Mouse (Mus musculus) CH12.LX (cell line): Measurements from ENCODE around the gene Unc13c. TPM values are rescaled to one million over a fixed set of nuclear protein-coding genes. Genes with fewer than 3 reads are reported as not detected.

Source experiments
- DNase-seq: peaks from one replicate; pipeline ENCODE4 v3.0.0-alpha.2; 2013; ENCODE audit errors: extremely low read depth
- H3K27ac ChIP-seq: 2 replicates; pipeline ENCODE4 v1.5.1; 2012; ENCODE audit warnings: low read depth, mild to moderate bottlenecking, control low read depth, moderate library complexity; ENCODE audit not compliant: insufficient read depth
- H3K27me3 ChIP-seq: replicated peaks from 2 replicates; pipeline ENCODE3; 2012; ENCODE audit warnings: inconsistent platforms
- H3K36me3 ChIP-seq, 2 experiments: replicated peaks in 1 of 2; 2 replicates each; pipeline versions ENCODE3 to v1.6.1; 2012; ENCODE audit warnings: inconsistent platforms in 1 of 2, low read length in 1 of 2, mild to moderate bottlenecking in 1 of 2, mixed read lengths in 1 of 2, moderate library complexity in 1 of 2; ENCODE audit not compliant: control insufficient read depth in 1 of 2, insufficient read depth in 1 of 2
- H3K4me1 ChIP-seq, 2 experiments: 2 replicates each; pipeline ENCODE4 v1.6.1; 2012; ENCODE audit warnings: inconsistent platforms in 1 of 2, moderate library complexity in 1 of 2; ENCODE audit not compliant: insufficient read depth in 2 of 2, control insufficient read depth in 1 of 2
- H3K4me2 ChIP-seq: 2 replicates; pipeline ENCODE4 v1.6.1; 2012; ENCODE audit warnings: low read depth, mild to moderate bottlenecking, control low read depth; ENCODE audit not compliant: poor library complexity, insufficient read depth, severe bottlenecking
- H3K4me3 ChIP-seq, 3 experiments: fragments of 150-350 bp in 1 of 3; sonication (generic) in 1 of 3; replicated peaks in 1 of 3; 2 replicates each; pipeline versions ENCODE3 to v1.5.1; 2011 to 2012; ENCODE audit warnings: low read depth in 2 of 3, low read length in 2 of 3, mild to moderate bottlenecking in 2 of 3, moderate library complexity in 2 of 3, control low read depth in 1 of 3, improper control_type of control experiment in 1 of 3, inconsistent platforms in 1 of 3, mixed read lengths in 1 of 3; ENCODE audit not compliant: poor library complexity in 1 of 3
- H3K79me2 ChIP-seq: replicated peaks from 2 replicates; pipeline ENCODE4 v1.6.1; 2012; ENCODE audit warnings: mild to moderate bottlenecking, moderate library complexity; ENCODE audit not compliant: control insufficient read depth, poor library complexity, insufficient read depth, severe bottlenecking; ENCODE audit errors: extremely low read depth
- H3K9ac ChIP-seq: 2 replicates; pipeline ENCODE4 v1.6.1; 2012; ENCODE audit warnings: low read depth, mild to moderate bottlenecking, control low read depth, moderate library complexity; ENCODE audit not compliant: insufficient read depth
- H3K9me3 ChIP-seq: replicated peaks from 2 replicates; pipeline ENCODE3; 2012; ENCODE audit warnings: low read length, inconsistent platforms, mixed read lengths
- CTCF ChIP-seq, 2 experiments: IDR thresholded peaks in 1 of 2; conservative IDR thresholded peaks in 1 of 2; 2 replicates each; pipeline ENCODE4 v1.5.1; 2011 to 2012; ENCODE audit warnings: low read depth in 2 of 2, low read length in 2 of 2, improper control_type of control experiment in 1 of 2, inconsistent platforms in 1 of 2, mild to moderate bottlenecking in 1 of 2, moderate library complexity in 1 of 2
- E2F4 ChIP-seq: IDR thresholded peaks from 2 replicates; pipeline ENCODE4 v1.6.1; 2011; ENCODE audit warnings: low read depth, low read length, improper control_type of control experiment; ENCODE audit not compliant: insufficient replicate concordance
- ETS1 ChIP-seq: conservative IDR thresholded peaks from 2 replicates; pipeline ENCODE4 v1.6.1; 2012; ENCODE audit warnings: low read depth, mild to moderate bottlenecking, inconsistent platforms, low read length, improper control_type of control experiment, moderate library complexity
- GABPA ChIP-seq: IDR thresholded peaks from 2 replicates; pipeline ENCODE4 v1.6.1; 2012; ENCODE audit warnings: low read depth, low read length, improper control_type of control experiment, inconsistent platforms; ENCODE audit not compliant: insufficient replicate concordance
- HCFC1 ChIP-seq: IDR thresholded peaks from 2 replicates; pipeline ENCODE4 v1.6.1; 2012; ENCODE audit warnings: low read depth, mild to moderate bottlenecking, inconsistent platforms, low read length, improper control_type of control experiment
- JUND ChIP-seq: conservative IDR thresholded peaks from 2 replicates; pipeline ENCODE4 v1.6.1; 2011; ENCODE audit warnings: low read depth, low read length, improper control_type of control experiment
- MAFK ChIP-seq: IDR thresholded peaks from 2 replicates; pipeline ENCODE4 v1.6.1; 2011; ENCODE audit warnings: low read length, improper control_type of control experiment; ENCODE audit not compliant: insufficient replicate concordance
- MYC ChIP-seq: IDR thresholded peaks from 2 replicates; pipeline ENCODE4 v1.6.1; 2011; ENCODE audit warnings: low read depth, mild to moderate bottlenecking, improper control_type of control experiment, low read length
- NRF1 ChIP-seq: IDR thresholded peaks from 2 replicates; pipeline ENCODE4 v1.6.1; 2014; ENCODE audit warnings: low read depth, mild to moderate bottlenecking, inconsistent platforms, low read length, improper control_type of control experiment, moderate library complexity
- PAX5 ChIP-seq: IDR thresholded peaks from 2 replicates; pipeline ENCODE4 v1.6.1; 2012; ENCODE audit warnings: low read length, inconsistent platforms, mixed read lengths
- POLR2A ChIP-seq: IDR thresholded peaks from 2 replicates; pipeline ENCODE4 v1.6.1; 2011; ENCODE audit warnings: low read depth, mild to moderate bottlenecking, improper control_type of control experiment, low read length
- RAD21 ChIP-seq: IDR thresholded peaks from 2 replicates; pipeline ENCODE4 v1.6.1; 2011; ENCODE audit warnings: low read depth, mild to moderate bottlenecking, low read length, improper control_type of control experiment, moderate library complexity
- RCOR1 ChIP-seq: conservative IDR thresholded peaks from 2 replicates; pipeline ENCODE4 v1.6.1; 2012; ENCODE audit warnings: low read depth, mild to moderate bottlenecking, inconsistent platforms, low read length, improper control_type of control experiment
- SMC3 ChIP-seq: IDR thresholded peaks from 2 replicates; pipeline ENCODE4 v1.6.1; 2011; ENCODE audit warnings: low read depth, low read length, improper control_type of control experiment
- TCF12 ChIP-seq: IDR thresholded peaks from 2 replicates; pipeline ENCODE4 v1.6.1; 2014; ENCODE audit warnings: low read depth, mild to moderate bottlenecking, inconsistent platforms, low read length, improper control_type of control experiment
- UBTF ChIP-seq: IDR thresholded peaks from 2 replicates; pipeline ENCODE4 v1.6.1; 2012; ENCODE audit warnings: low read depth, mild to moderate bottlenecking, inconsistent platforms, low read length, improper control_type of control experiment, moderate library complexity
- USF1 ChIP-seq: IDR thresholded peaks from 2 replicates; pipeline ENCODE4 v1.6.1; 2014; ENCODE audit warnings: low read depth, mild to moderate bottlenecking, inconsistent platforms, low read length, improper control_type of control experiment
- ZC3H11A ChIP-seq: IDR thresholded peaks from 2 replicates; pipeline ENCODE4 v1.6.1; 2012; ENCODE audit warnings: low read depth, mild to moderate bottlenecking, inconsistent platforms, low read length, improper control_type of control experiment
- ZNF384 ChIP-seq: IDR thresholded peaks from 2 replicates; pipeline ENCODE4 v1.6.1; 2012; ENCODE audit warnings: low read depth, low read length, improper control_type of control experiment, inconsistent platforms
- dilution Hi-C: fragments of 300-500 bp; cut with MboI; formaldehyde crosslinking; loops from 2 replicates; pipeline ENCODE4 v1.14.3; 2020; ENCODE audit warnings: low sequenced_read_pairs; ENCODE audit not compliant: extremely low pct_unique_long_range_greater_than_20kb, extremely low pct_ligation_motif_present
- in situ Hi-C: fragments of 300-500 bp; cut with MboI; formaldehyde crosslinking; loops from 3 replicates; pipeline ENCODE4 v1.14.3; 2019; ENCODE audit warnings: low sequenced_read_pairs, low pct_ligation_motif_present, low pct_unique_long_range_greater_than_20kb, mixed read lengths
- polyA plus RNA-seq: library from polyadenylated mRNA; unstranded; fragments of >175 nt; gene quantifications from 2 replicates; pipeline ENCODE4 v1.2.1, GENCODE M21; 2012; ENCODE audit warnings: low read depth; ENCODE audit not compliant: insufficient read length
- total RNA-seq, 2 experiments: library from RNA; depleted of rRNA; stranded (reverse); fragments of 300-350 nt in 1 of 2; fragments of >200 nt in 1 of 2; gene quantifications; 2 replicates each; pipeline ENCODE4 v1.2.3; 2012 to 2014

The Unc13c gene
- total and polyA plus RNA-seq, 3 experiments = not detected

DNA sequence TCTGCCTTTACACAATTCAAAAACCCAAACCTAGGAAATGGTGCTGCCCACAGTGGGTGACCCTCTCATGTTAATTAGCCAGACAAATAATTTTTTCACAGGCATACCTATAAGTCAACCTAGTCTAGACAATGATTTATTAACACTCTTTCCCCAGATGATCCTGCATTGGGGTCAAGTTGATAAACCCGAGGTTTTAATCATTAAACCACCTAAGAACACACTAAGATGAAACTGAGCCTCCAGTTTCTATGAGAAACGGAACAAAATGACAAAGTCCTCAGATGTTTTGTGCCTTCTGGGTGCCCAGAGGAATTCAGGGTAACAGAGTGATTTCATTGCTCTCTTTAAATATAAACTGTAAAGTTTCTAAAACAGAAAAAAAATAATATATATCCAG is 18.5 kb upstream of the Unc13c start:
- H3K79me2 ChIP-seq = no peaks in the 10 kb centered on the region
- H3K27me3 ChIP-seq = no peaks in the 10 kb centered on the region
- H3K4me3 ChIP-seq = no peak overlapping the region
- H3K9ac ChIP-seq = no peak overlapping the region
- no peak overlapping the region for H3K4me2 ChIP-seq
- no peak overlapping the region for H3K27ac ChIP-seq
- no peaks in the 10 kb centered on the region for H3K4me1 ChIP-seq
- no peaks in the 10 kb centered on the region for H3K36me3 ChIP-seq
- no peak for DNase-seq
- in situ Hi-C loops (loop anchor here (25.0 kb wide), 1 partner anchor 825 kb away; no protein-coding TSS in a partner anchor), dilution Hi-C loops (no loop called here)
- TF ChIP-seq HCFC1 (no peak), RCOR1 (no peak), ZC3H11A (no peak), USF1 (no peak), ETS1 (no peak), GABPA (no peak), PAX5 (no peak), ZNF384 (no peak), CTCF (conservative IDR thresholded peaks at IDR 0.05 in 1 of 2, IDR thresholded peaks at IDR 0.05 in 1 of 2; ENCODE audit: low read depth in 2 of 2, low read length in 2 of 2) (no peak), NRF1 (no peak), JUND (no peak), E2F4 (no peak), POLR2A (no peak), MYC (no peak), UBTF (no peak)
- no peaks in the 10 kb centered on the region for H3K9me3 ChIP-seq

DNA sequence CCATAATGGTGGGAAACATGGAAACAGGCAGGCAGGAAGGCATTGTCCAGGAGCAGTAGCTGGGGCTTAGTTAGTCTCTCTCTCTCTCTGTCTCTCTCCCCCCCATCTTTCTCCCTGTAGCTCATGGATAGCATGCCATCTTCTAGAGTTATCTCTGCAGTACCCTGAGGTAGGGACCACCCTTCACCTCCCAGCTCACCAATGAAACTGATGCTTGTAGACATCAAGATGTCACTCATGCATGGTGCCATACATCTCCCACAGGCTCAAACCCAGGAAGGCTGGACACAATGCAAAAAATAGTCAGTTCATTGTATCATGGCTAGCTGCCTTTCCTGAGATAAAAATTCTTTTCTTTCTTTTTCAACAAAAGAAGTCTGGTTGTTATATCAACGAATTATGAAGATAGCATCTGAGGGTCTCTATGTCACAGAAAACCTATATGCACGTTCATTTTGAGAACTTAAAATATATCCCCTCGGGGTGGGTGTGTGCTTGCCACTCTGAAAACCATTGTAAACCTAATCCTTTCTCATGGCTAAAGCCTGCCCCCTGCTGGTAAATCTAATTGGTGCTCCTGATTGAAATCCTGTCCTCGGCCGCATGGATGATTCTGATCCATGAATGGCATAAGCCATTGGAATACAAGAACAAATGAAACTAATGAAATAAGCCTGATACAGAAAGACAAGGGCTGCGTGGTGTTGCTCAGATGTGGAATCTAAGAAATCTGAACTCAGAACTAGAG is 14.0 kb upstream of the Unc13c start:
- Histone ChIP-seq H3K4me2 (no peak overlapping the region), H3K27me3 (no peaks in the 10 kb centered on the region), H3K4me1 (no peaks in the 10 kb centered on the region), H3K9ac (no peak overlapping the region), H3K79me2 (no peaks in the 10 kb centered on the region), H3K27ac (no peak overlapping the region), H3K36me3 (no peaks in the 10 kb centered on the region), H3K4me3 (no peak overlapping the region), H3K9me3 (no peaks in the 10 kb centered on the region)
- dilution Hi-C loops (no loop called here), in situ Hi-C loops (loop anchor here (25.0 kb wide), 1 partner anchor 820 kb away; no protein-coding TSS in a partner anchor)
- peak; percentile 64 for TF ChIP-seq SMC3
- TF ChIP-seq TCF12 = no peak
- TF ChIP-seq CTCF (conservative IDR thresholded peaks at IDR 0.05 in 1 of 2, IDR thresholded peaks at IDR 0.05 in 1 of 2; ENCODE audit: low read depth in 2 of 2, low read length in 2 of 2) = peak; percentile 41 to 73
- TF ChIP-seq MYC = no peak
- no peak for TF ChIP-seq MAFK
- no peak for TF ChIP-seq GABPA
- peak; percentile 73 for TF ChIP-seq RAD21
- peak; percentile 62 for DNase-seq
